Mouse (Mus musculus) lung, adult 2 months (tissue): ENCODE measurements around the gene Fbxw7.

Source experiments
- CTCF ChIP-seq: fragments of 200-500 bp; IDR thresholded peaks from 2 replicates; pipeline ENCODE4 v1.5.1; 2011; ENCODE audit warnings: mild to moderate bottlenecking, low read length, control low read depth; ENCODE audit not compliant: insufficient read depth
- POLR2A ChIP-seq: fragments of 200-500 bp; IDR thresholded peaks from 2 replicates; pipeline ENCODE4 v1.6.1; 2011; ENCODE audit warnings: low read depth, mild to moderate bottlenecking, control low read depth, low read length, borderline replicate concordance; ENCODE audit errors: extremely low read depth

DNA sequence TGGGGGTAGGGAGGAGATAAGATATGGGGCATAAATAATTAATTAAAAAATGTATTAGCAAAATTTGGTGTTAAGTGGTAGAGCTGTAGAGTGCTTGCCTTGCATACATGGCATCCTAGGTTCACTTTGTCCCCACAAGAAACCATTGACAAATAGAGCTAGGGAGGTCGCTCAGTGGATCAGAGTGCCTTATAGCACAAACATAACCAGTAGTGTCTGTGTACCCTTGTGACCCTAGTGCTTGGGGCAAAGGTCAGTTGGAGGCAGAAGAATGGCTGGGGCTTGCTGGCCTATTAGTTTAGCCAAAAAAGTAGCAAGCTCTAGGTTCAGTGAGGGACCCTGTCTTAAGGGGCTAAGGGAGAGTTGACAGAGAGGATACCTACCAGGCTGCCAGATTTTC is 45.6 kb downstream of the Fbxw7 start:
- TF ChIP-seq POLR2A (no peak), CTCF (no peak)
